Mouse (Mus musculus) hindbrain, embryonic 11.5 days (tissue): ENCODE results near the gene Hba-a2. TPM values are rescaled to one million over a fixed set of nuclear protein-coding genes. Genes with fewer than 3 reads are reported as not detected.
"Not testable (repeated sequence)": the region's sequence is repeated elsewhere in the genome, so short reads cannot be mapped to it uniquely, and the experiment has no call there.

ENCODE experiments used
- ATAC-seq: fragments of 200-750 bp; cut with Nextera tagmentation; 2 replicates; pipeline ENCODE4 v1.8.0; 2017; ENCODE audit warnings: mild to moderate bottlenecking, moderate TSS enrichment, moderate library complexity; ENCODE audit not compliant: low FRiP score
- DNase-seq: peaks from one replicate; pipeline ENCODE4 v3.0.0-alpha.2; 2015; ENCODE audit warnings: low spot score
- H3K27ac ChIP-seq: fragments of 300-500 bp; sonication (generic); 2 replicates; pipeline ENCODE4 v1.5.1; 2014; ENCODE audit warnings: mild to moderate bottlenecking, low read depth, low read length
- H3K27me3 ChIP-seq: fragments of 300-500 bp; sonication (generic); 2 replicates; pipeline ENCODE4 v1.6.1; 2014; ENCODE audit warnings: mild to moderate bottlenecking, low read length, moderate library complexity, mixed read lengths; ENCODE audit not compliant: control insufficient read depth, insufficient read depth
- H3K36me3 ChIP-seq: fragments of 300-500 bp; sonication (generic); 2 replicates; pipeline ENCODE4 v1.6.1; 2014; ENCODE audit warnings: mild to moderate bottlenecking, low read length, moderate library complexity, mixed read lengths; ENCODE audit not compliant: control insufficient read depth, insufficient read depth
- H3K4me1 ChIP-seq: fragments of 300-500 bp; sonication (generic); replicated peaks from 2 replicates; pipeline ENCODE4 v1.6.1; 2014; ENCODE audit warnings: low read length, mixed read lengths; ENCODE audit not compliant: control insufficient read depth, insufficient read depth
- H3K4me2 ChIP-seq: fragments of 300-500 bp; sonication (generic); replicated peaks from 2 replicates; pipeline ENCODE4 v1.6.1; 2014; ENCODE audit warnings: mild to moderate bottlenecking, low read depth, low read length
- H3K4me3 ChIP-seq: fragments of 300-500 bp; sonication (generic); 2 replicates; pipeline ENCODE4 v1.5.1; 2014; ENCODE audit warnings: low read depth, low read length
- H3K9ac ChIP-seq: fragments of 300-500 bp; sonication (generic); 2 replicates; pipeline ENCODE4 v1.6.1; 2014; ENCODE audit warnings: low read depth, low read length
- H3K9me3 ChIP-seq: fragments of 300-500 bp; sonication (generic); 2 replicates; pipeline ENCODE4 v1.6.1; 2016; ENCODE audit warnings: low read length; ENCODE audit not compliant: control insufficient read depth
- whole genome bisulfite sequencing: fragments of 180-500 bp; shearing (Covaris S2); extraction: QIAGEN DNeasy Blood & Tissue Kit; methylation state at CpG from one replicate; pipeline ENCODE4 v1.1.7; 2014; 5-methylcytosine and 5-hydroxymethylcytosine counted together
- polyA plus RNA-seq: library from polyadenylated mRNA; unstranded; fragments of >200 nt; fragmentation: Nextera tagmentation; extraction: Ambion mirVana; gene quantifications from 2 replicates; pipeline ENCODE4 v1.2.1, GENCODE M21; 2014

The Hba-a2 gene
- polyA plus RNA-seq, 1 experiment from 2014 or later, result 5,453 TPM

- H3K4me1 ChIP-seq, H3K36me3 ChIP-seq, H3K4me3 ChIP-seq, H3K27me3 ChIP-seq, H3K9me3 ChIP-seq, H3K27ac ChIP-seq, H3K9ac ChIP-seq: not testable (repeated sequence)
- peak within 1 kb of the TSS; percentile 48 for H3K4me2 ChIP-seq
- DNase-seq (peak; percentile 73), ATAC-seq (peak; percentile 57)
- 23% methylated on average over 30 of the region's 33 CpGs for WGBS
Measured at GRCm38 (mm10) chr11:32286695-32287492, 9.4 kb upstream of the Hba-a2 start, which contains the start of gene Hbq1b. Gene Hbq1b (plus strand): TSS chr11:32286965.

GRCm38 (mm10) chr11:32287493-32287825 lies 8.8 kb upstream of the Hba-a2 start:
- 71% methylated on average over 9 of the region's 9 CpGs for WGBS
- Histone ChIP-seq H3K4me2 (no peak overlapping the region), H3K27ac (no peak overlapping the region), H3K4me3 (no peak overlapping the region), H3K27me3 (no peaks in the 10 kb centered on the region), H3K4me1 (no peaks in the 10 kb centered on the region), H3K9me3 (no peaks in the 10 kb centered on the region), H3K36me3 (no peaks in the 10 kb centered on the region), H3K9ac (no peak overlapping the region)
- DNase-seq, result no peak
- no peak for ATAC-seq

DNA sequence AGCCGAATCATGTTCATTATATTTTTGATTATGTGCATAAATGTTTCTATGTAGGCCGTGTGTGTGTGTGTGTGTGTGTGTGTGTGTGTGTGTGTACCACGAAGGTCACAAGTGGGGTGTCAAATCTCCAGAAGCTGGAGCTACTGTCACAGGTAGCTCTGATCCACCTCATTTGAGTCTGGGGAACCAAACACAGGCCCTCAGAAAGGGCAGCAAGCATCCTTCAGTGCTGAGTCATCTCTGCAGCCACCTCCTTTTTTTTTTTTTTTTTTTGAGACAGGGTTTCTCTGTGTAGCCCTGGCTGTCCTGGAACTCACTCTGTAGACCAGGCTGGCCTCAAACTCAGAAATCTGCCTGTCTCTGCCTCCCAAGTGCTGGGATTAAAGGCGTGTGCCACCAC lies 3.5 kb upstream of the Hba-a2 start:
- H3K4me2 ChIP-seq, H3K36me3 ChIP-seq, ATAC-seq, DNase-seq, H3K27ac ChIP-seq, H3K4me3 ChIP-seq, H3K9me3 ChIP-seq, H3K9ac ChIP-seq, H3K4me1 ChIP-seq, H3K27me3 ChIP-seq: not testable (repeated sequence)
- 86% methylated on average over 4 of the region's 4 CpGs for WGBS

GRCm38 (mm10) chr11:32293479-32293878 lies 2.8 kb upstream of the Hba-a2 start:
- H3K27me3 ChIP-seq, H3K4me2 ChIP-seq, H3K4me3 ChIP-seq, H3K9me3 ChIP-seq, H3K27ac ChIP-seq, H3K4me1 ChIP-seq, H3K9ac ChIP-seq, DNase-seq, H3K36me3 ChIP-seq, ATAC-seq: not testable (repeated sequence)
- 73% methylated on average over 3 of the region's 3 CpGs for WGBS

DNA sequence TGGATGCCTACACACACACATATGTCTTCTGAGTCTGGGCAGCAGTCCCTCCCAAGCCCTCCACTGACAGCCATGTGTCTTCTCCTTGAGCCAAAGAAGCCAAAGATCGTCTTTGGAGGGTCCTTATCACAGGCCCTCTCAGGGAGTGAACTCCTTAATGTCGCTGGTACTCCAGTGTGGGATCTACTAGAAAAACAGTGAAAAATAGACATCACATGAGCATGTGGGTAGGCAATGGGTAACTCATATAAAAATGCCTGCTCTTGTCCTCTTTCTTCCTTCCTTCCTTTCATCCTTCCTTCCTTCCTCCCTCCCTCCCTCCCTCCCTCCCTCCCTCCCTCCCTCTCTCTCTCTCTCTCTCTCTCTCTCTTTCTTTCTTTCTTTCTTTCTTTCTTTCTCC lies 1.1 kb downstream of the Hba-a2 start:
- H3K9ac ChIP-seq, H3K4me3 ChIP-seq: not testable (repeated sequence)
- WGBS, result 52% methylated on average over 2 of the region's 2 CpGs

DNA sequence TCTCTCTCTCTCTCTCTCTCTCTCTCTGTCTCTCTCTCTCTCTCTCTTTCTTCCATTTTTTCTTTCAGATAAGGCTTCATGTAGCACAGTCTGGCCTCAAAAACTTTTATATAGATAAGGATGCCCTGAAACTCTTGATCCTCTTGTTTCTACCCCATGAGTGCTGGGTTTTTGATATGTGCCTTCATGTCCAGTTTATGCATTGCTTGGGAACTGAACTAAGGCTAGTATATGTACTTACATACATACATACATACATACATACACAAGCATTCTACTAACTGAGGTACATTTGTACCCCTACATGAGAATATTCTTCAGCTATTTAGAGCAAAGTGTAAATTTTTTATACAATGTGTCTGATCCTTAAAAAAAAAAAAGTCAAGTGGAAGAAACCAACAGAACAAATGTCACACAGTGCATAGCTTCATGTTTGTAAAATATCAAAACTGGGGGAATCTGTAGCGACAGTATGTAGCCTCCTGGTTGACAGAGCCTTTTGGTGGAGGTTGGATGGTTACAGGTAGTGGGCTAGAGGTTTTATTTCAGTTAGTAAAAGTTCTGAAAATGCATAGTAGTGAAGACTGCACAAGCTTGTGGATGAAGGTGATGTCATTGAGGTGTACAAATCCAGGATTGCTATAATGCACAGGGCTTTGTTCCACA lies 1.7 kb downstream of the Hba-a2 start:
- no peak for ATAC-seq
- no peak overlapping the region for H3K4me2 ChIP-seq
- H3K4me3 ChIP-seq, result no peak overlapping the region
- H3K4me1 ChIP-seq, result no peaks in the 10 kb centered on the region
- no peaks in the 10 kb centered on the region for H3K9me3 ChIP-seq
- WGBS, result 79% methylated on average over 1 of the region's 1 CpGs
- H3K27me3 ChIP-seq, result peaks cover 6% of the 10 kb centered on the region; the same call in 1 of the 2 replicates
- H3K27ac ChIP-seq, result no peak overlapping the region
- no peak for DNase-seq
- H3K9ac ChIP-seq, result no peak overlapping the region
- no peaks in the 10 kb centered on the region for H3K36me3 ChIP-seq

More for the DNA sequence above, 1.1 kb downstream of the Hba-a2 start:
- DNase-seq, H3K27me3 ChIP-seq, H3K36me3 ChIP-seq, ATAC-seq, H3K4me1 ChIP-seq, H3K27ac ChIP-seq, H3K4me2 ChIP-seq, H3K9me3 ChIP-seq: not testable (repeated sequence)

DNA sequence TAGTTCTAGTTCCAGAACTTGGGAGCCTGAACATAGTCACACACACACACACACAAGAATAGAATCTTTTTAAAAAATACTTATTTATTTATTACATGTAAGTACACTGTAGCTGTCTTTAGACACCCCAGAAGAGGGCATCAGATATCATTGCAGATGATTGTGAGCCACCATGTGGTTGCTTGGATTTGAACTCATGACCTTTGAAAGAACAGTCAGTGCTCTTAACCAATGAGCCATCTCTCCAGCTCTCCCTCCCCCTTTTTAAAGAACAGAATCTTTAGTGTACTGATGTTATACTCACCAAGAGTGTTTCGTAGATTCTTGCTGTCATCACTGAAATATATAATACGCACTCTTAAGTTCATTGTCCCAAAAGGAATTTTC lies 2.2 kb downstream of the Hba-a2 start:
- Histone ChIP-seq H3K4me2 (no peak overlapping the region), H3K27me3 (peaks cover 6% of the 10 kb centered on the region; the same call in 1 of the 2 replicates), H3K9me3 (no peaks in the 10 kb centered on the region), H3K36me3 (no peaks in the 10 kb centered on the region), H3K4me1 (no peaks in the 10 kb centered on the region), H3K4me3 (no peak overlapping the region), H3K9ac (no peak overlapping the region), H3K27ac (no peak overlapping the region)
- WGBS, result 93% methylated on average over 2 of the region's 2 CpGs
- ATAC-seq, result no peak
- no peak for DNase-seq

DNA sequence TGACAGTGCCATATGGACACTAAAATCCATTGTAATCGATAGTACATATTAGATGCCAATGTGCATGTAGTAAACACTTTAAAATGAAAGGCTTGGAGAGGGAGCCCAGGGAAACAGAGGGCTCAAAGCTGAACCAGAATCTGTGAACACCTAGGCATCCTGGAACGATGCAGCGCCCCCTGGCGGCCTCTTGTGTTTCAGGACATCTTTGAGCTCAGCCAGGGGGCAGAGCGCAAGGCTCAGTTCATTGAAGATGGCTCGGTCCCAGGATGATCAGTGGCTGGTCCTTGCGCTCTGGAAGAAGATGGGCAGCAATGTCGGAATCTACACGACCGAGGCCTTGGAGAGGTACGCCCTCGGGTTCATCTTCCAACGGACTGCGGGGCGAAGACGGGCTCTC lies 3.6 kb downstream of the Hba-a2 start, which contains the start of gene Hbq1a:
Hbq1a (plus strand) TSS at position 205 of the 400 bp plus-strand sequence.
- H3K36me3 ChIP-seq, H3K27ac ChIP-seq, H3K4me3 ChIP-seq, H3K27me3 ChIP-seq, H3K9me3 ChIP-seq, H3K9ac ChIP-seq, H3K4me1 ChIP-seq: not testable (repeated sequence)
- ATAC-seq, result 0 out of 2 replicates have a peak, but pooled peaks have one; percentile 45
- peak; percentile 66 for DNase-seq
- H3K4me2 ChIP-seq, result peak within 1 kb of the TSS; percentile 31
- WGBS, result 10% methylated on average over 16 of the region's 16 CpGs
